Mouse (Mus musculus): ENCODE data around the gene Dpyd. TPM values are rescaled to one million over a fixed set of nuclear protein-coding genes. Genes with fewer than 3 reads are reported as not detected.
A peak's percentile ranks its signal among the peaks of the same experiment; 100 is the strongest.

The Dpyd gene
- total RNA-seq, 2 experiments from 2014 or later, result 14.8 to 15.2 TPM

- DNase-seq (ENCODE audit: low spot score in 2 of 2), result peak in 1 of 2 experiments; percentile 6
These were observed 505.3 kb downstream of the Dpyd start for GRCm38 (mm10) chr3:119067221-119067620.

GRCm38 (mm10) chr3:119086618-119087017, 524.7 kb downstream of the Dpyd start:
- no peak for DNase-seq (ENCODE audit: low spot score in 2 of 2)

GRCm38 (mm10) chr3:119095223-119095886, 533.4 kb downstream of the Dpyd start:
- DNase-seq (ENCODE audit: low spot score in 2 of 2), result no peak

GRCm38 (mm10) chr3:119126003-119126402, 564.1 kb downstream of the Dpyd start:
- DNase-seq (ENCODE audit: low spot score in 2 of 2), result no peak

GRCm38 (mm10) chr3:119128076-119128475, 566.1 kb downstream of the Dpyd start:
- DNase-seq (ENCODE audit: low spot score in 2 of 2), result no peak

GRCm38 (mm10) chr3:119143034-119143433, 581.1 kb downstream of the Dpyd start:
- DNase-seq (ENCODE audit: low spot score in 2 of 2), result no peak

- no peak for DNase-seq (ENCODE audit: low spot score in 2 of 2)
These were observed 582.9 kb downstream of the Dpyd start for GRCm38 (mm10) chr3:119144788-119145187.

GRCm38 (mm10) chr3:119154604-119155444, 592.9 kb downstream of the Dpyd start:
- DNase-seq (ENCODE audit: low spot score in 2 of 2), result peak in 1 of 2 experiments; percentile 21

- DNase-seq (ENCODE audit: low spot score in 2 of 2), result no peak
These were observed 596.7 kb downstream of the Dpyd start for GRCm38 (mm10) chr3:119158670-119159069.

GRCm38 (mm10) chr3:119165691-119166090, 603.8 kb downstream of the Dpyd start:
- DNase-seq (ENCODE audit: low spot score in 2 of 2), result no peak

GRCm38 (mm10) chr3:119168166-119168565, 606.2 kb downstream of the Dpyd start:
- no peak for DNase-seq (ENCODE audit: low spot score in 2 of 2)

GRCm38 (mm10) chr3:119168661-119169060, 606.7 kb downstream of the Dpyd start:
- no peak for DNase-seq (ENCODE audit: low spot score in 2 of 2)

- no peak for DNase-seq (ENCODE audit: low spot score in 2 of 2)
These were observed 621.3 kb downstream of the Dpyd start for GRCm38 (mm10) chr3:119183261-119183660.

- DNase-seq (ENCODE audit: low spot score in 2 of 2), result no peak
These were observed 632.1 kb downstream of the Dpyd start for GRCm38 (mm10) chr3:119194071-119194470.

- no peak for DNase-seq (ENCODE audit: low spot score in 2 of 2)
These were observed 633.7 kb downstream of the Dpyd start for GRCm38 (mm10) chr3:119195613-119196012.

GRCm38 (mm10) chr3:119220763-119221412, 659.0 kb downstream of the Dpyd start:
- DNase-seq (ENCODE audit: low spot score in 2 of 2), result no peak

GRCm38 (mm10) chr3:119243181-119243580, 681.3 kb downstream of the Dpyd start:
- no peak for DNase-seq (ENCODE audit: low spot score in 2 of 2)

- peak; percentile 10 to 65 for DNase-seq (ENCODE audit: low spot score in 2 of 2)
These were observed 694.6 kb downstream of the Dpyd start for GRCm38 (mm10) chr3:119256516-119256915.

- no peak for DNase-seq (ENCODE audit: low spot score in 2 of 2)
These were observed 713.3 kb downstream of the Dpyd start for GRCm38 (mm10) chr3:119275241-119275640.

- DNase-seq (ENCODE audit: low spot score in 2 of 2), result no peak
These were observed 718.7 kb downstream of the Dpyd start for GRCm38 (mm10) chr3:119280671-119281070.

GRCm38 (mm10) chr3:119314693-119315092, 752.8 kb downstream of the Dpyd start:
- DNase-seq (ENCODE audit: low spot score in 2 of 2), result no peak

- peak in 1 of 2 experiments; percentile 36 for DNase-seq (ENCODE audit: low spot score in 2 of 2)
These were observed 767.1 kb downstream of the Dpyd start for GRCm38 (mm10) chr3:119329063-119329462.

Measured in layer of hippocampus, adult 18-20 months (tissue).